Mouse (Mus musculus) MEL (cell line): Measurements from ENCODE around the gene Ptger3.

Experiments used
- CTCF ChIP-seq, 3 experiments: IDR thresholded peaks in 2 of 3; conservative IDR thresholded peaks in 1 of 3; 2 replicates each; pipeline ENCODE4 v1.5.1; 2011 to 2012; ENCODE audit warnings: low read length in 3 of 3, low read depth in 2 of 3, mild to moderate bottlenecking in 2 of 3, improper control_type of control experiment in 1 of 3, inconsistent platforms in 1 of 3, mixed read lengths in 1 of 3, moderate library complexity in 1 of 3; ENCODE audit not compliant: control insufficient read depth in 1 of 3, insufficient read depth in 1 of 3, poor library complexity in 1 of 3, severe bottlenecking in 1 of 3
- EP300 ChIP-seq, 2 experiments: IDR thresholded peaks; 2 replicates each; pipeline ENCODE4 v1.6.1; 2011; ENCODE audit warnings: improper control_type of control experiment in 2 of 2, low read length in 2 of 2, low read depth in 1 of 2, mild to moderate bottlenecking in 1 of 2
- ETS1 ChIP-seq: IDR thresholded peaks from 2 replicates; pipeline ENCODE4 v1.6.1; 2012; ENCODE audit warnings: low read depth, mild to moderate bottlenecking, inconsistent platforms, low read length, improper control_type of control experiment, moderate library complexity
- MAFK ChIP-seq: IDR thresholded peaks from 2 replicates; pipeline ENCODE4 v1.6.1; 2011; ENCODE audit warnings: low read depth, mild to moderate bottlenecking, low read length, improper control_type of control experiment, borderline replicate concordance

DNA sequence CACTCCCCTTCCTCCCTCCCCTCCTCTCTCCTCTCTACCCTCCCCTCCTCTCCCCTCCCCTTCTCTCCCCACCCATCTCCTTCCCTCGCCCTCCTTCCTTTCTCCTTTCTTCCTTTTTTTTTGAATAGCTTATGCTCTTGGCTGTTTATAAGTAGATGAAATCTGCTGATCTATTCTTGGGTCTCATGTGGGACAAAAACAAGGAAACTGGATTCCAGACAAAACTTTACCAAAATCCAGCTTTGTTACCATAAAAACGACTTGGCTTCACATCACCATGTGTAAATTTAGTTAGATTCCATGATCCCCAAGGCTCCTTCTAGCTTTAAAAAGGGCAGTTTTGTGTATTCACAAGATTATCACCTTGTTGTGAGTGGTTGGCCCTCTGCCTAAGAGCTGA is 70.6 kb downstream of the Ptger3 start:
- TF ChIP-seq MAFK: no peak
- TF ChIP-seq CTCF (IDR thresholded peaks at IDR 0.05 in 2 of 3, conservative IDR thresholded peaks at IDR 0.05 in 1 of 3; ENCODE audit: control insufficient read depth in 1 of 3, insufficient read depth in 1 of 3, low read depth in 2 of 3, low read length in 3 of 3, poor library complexity in 1 of 3, severe bottlenecking in 1 of 3): no peak
- no peak for TF ChIP-seq EP300 (IDR thresholded peaks at IDR 0.05; ENCODE audit: low read depth in 1 of 2, low read length in 2 of 2)
- TF ChIP-seq ETS1: no peak
